Mouse (Mus musculus) erythroid progenitor cell, adult 5-6 weeks (primary cell): ENCODE results near the gene Lsm14b. TPM values are rescaled to one million over a fixed set of nuclear protein-coding genes. Genes with fewer than 3 reads are reported as not detected.

ENCODE experiments used
- ATAC-seq: replicated peaks from 2 replicates; pipeline ENCODE4 v1.8.0; 2016; ENCODE audit warnings: moderate number of reproducible peaks, mild to moderate bottlenecking, moderate TSS enrichment, inconsistent platforms; ENCODE audit not compliant: poor library complexity, low FRiP score, severe bottlenecking
- total RNA-seq, 2 experiments: library from RNA; stranded (forward) in 1 of 2; stranded (reverse) in 1 of 2; fragments of 150-400 nt in 1 of 2; fragments of 186-747, 209-891 nt in 1 of 2; gene quantifications; 2 replicates each; pipeline versions ENCODE4 v1.2.3 to v1.2.4; 2015 to 2017; ENCODE audit warnings: low replicate concordance in 2 of 2

The Lsm14b gene
- total RNA-seq, 2 experiments from 2014 or later: 5.7 to 7.1 TPM

DNA sequence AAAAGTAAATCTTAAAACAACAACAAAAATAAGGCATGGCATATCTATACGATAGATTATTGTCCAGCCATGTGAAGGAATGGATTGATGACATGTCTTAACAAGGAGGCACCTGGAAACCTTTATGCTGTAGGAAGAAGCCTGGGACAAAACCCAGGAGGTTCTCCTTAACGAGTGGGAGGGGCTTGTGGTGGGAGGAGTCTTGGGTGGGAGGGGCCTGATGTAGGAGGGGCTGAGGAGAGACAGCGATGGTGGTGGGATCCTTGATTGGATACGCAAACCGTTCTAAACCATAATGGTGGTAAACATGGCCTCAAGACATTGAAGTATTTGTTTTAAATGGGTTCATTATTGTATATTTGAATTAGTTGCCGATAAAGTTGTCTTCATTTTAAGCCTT, 13.4 kb upstream of the Lsm14b start:
- ATAC-seq: no peak

- no peak for ATAC-seq
These were observed 11.1 kb upstream of the Lsm14b start for GRCm38 (mm10) chr2:180013686-180014085.

GRCm38 (mm10) chr2:180017632-180018031, 7.2 kb upstream of the Lsm14b start:
- no peak for ATAC-seq

DNA sequence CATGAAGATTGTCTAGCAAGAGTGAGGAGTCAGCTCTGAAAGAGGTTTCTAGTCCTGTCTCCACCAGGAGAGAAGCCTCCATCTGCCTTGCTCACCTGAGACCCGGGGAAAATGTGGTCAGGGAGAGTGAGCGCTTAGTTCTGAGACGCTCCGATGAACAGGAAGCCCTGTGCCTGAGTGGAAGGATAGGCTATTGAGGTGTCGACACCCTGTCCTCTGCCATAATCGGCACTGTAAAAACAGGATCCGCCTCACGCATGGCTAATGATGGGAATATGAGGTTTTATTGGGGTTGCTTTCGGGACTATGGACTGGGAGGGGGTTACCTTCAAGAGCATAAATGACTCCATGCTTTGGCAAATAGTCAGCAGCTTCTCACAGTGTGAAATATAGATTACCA, 6.2 kb upstream of the Lsm14b start:
- no peak for ATAC-seq

DNA sequence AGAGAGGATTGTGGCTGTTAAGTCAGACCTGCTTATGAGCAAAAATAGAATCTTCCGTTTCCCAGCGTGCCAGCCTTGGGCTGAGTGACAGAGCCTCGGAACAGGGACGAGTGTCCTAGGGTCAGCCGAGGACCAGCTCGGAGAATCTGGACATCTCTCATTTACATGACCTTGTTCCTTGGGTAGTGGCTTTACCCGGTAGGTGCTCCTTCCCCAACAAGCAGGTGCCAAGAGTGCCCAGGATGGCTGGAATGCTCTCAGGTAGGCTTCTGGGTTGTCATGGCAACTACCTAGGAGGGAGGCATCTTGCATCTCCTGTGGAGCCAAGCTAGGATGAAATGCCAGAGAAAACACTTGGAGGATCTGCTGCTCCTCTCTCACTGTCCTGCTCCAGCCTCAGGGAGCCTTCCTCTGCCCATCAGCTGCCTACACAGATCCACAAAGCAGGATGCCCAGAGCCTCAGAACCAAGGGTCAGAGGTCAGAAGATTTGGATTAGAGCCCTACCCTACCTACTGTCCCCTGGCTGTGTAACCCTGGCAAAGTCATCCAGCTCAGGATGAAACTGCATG, 4.6 kb upstream of the Lsm14b start:
- no peak for ATAC-seq

DNA sequence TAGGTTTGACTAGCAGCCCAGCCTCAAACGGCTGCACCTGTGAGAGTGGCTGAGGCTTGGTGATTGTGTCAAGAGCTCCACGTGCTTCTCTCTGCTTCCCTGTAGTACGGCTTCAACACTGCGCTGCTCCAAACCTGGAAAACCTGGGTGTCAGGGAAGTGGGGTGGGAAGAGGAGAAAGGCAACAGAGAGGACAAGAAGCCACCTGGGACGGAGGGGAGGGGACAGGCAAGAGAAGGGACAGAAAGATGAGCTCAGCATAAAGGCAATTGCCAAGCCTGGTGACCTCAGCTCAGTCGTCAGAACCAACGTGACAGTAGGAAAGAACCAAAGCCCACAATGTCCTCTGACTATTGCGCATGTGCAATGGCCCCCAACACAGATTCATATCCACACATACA, 3.9 kb upstream of the Lsm14b start:
- no peak for ATAC-seq

GRCm38 (mm10) chr2:180022751-180023150, 2.0 kb upstream of the Lsm14b start:
- no peak for ATAC-seq

DNA sequence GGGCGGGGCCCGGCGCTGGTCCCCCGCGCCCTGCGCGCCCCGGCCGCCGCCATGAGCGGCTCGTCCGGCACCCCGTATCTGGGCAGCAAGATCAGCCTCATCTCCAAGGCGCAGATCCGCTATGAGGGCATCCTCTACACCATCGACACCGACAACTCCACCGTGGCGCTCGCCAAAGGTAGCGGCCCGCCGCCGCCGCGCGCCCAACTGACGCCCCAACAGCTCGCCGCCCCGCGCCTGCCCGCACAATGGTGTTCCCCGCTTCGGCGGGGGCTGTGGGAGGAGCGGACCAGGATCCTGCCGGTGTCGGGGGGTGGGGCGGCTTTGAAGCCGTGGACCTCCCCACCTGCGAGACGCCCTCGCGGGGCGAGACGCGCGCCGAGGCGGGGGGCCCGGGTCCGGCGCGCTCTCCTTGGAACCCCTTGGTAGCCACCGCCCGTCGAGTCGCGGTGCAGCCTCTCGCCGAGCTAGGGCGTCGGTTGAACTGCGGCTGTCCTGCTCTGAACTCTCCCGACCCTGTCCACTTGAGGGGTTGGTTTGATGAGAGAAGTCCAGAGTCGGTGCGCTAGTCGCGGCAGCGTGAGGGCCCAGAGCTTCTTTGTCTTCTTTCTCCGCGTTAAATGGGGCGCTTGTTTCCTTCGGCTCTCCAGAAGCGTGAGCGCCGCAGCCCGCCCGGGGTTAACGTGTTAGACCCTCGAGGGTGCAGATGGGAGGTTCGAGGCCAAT, 511 bp downstream of the Lsm14b start:
- peak; percentile 12; the same call in 1 of the 2 replicates for ATAC-seq

GRCm38 (mm10) chr2:180025861-180026200, 1.0 kb downstream of the Lsm14b start:
- no peak for ATAC-seq

GRCm38 (mm10) chr2:180027768-180028167, 3.0 kb downstream of the Lsm14b start:
- no peak for ATAC-seq

DNA sequence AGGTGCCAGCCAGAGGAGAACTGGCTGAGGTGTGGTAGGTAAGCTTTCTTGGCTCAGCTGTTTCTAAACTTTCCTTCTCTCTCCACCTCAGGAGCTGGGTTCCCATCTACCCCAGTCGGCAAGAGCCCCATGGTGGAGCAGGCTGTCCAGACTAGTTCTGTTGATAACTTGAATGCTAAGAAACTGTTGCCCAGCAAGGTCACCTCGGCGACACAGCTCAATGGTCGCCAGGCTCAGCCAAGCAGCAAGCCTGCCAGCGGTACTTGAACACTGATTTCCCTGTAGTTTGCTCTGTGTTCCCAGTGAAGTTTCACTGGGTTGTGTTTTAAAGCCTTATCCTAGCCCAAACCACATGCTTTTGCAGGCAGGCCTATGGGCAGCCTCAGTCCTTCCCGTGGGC, 6.5 kb downstream of the Lsm14b start:
- ATAC-seq: no peak

DNA sequence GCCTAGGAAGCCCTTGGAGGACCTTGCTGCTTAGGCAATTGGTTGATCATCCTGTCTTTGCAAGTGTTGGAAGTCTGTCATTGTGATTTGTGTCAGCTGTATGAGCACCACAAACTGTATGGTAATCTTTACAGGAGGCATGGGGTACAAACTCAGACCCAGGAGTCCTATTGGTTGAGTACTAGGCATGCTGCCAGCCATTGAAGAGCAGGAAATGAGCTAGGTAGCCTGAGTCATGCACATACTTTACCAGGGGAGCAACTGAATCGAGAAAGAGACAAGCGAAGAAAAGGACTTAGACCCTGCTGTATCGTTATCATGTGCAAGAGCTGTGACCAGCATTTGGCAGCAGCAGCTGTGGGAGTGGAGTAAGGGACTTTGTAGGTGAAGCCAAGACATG, 8.1 kb downstream of the Lsm14b start:
- ATAC-seq: no peak

DNA sequence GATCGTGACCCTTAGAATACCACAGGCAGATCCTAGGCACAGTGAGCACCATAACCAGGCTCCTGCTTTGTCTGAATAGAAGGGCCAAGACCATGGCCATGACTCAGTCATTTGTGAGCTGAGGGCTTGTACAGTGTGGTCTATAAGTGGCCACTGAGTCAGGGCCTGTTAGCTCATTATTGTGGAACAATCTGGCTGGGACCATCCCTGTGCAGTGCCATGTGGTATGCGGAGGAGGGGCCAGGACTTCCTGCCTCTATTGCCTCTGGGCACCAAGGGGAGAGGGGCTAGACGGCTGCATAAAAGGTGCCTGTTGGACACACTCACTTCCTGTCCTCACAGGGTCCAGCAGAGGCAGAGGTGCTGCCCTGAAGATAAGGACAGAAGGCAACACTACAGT, 9.2 kb downstream of the Lsm14b start:
- ATAC-seq: no peak

GRCm38 (mm10) chr2:180034753-180035152, 10.0 kb downstream of the Lsm14b start:
- ATAC-seq: no peak

DNA sequence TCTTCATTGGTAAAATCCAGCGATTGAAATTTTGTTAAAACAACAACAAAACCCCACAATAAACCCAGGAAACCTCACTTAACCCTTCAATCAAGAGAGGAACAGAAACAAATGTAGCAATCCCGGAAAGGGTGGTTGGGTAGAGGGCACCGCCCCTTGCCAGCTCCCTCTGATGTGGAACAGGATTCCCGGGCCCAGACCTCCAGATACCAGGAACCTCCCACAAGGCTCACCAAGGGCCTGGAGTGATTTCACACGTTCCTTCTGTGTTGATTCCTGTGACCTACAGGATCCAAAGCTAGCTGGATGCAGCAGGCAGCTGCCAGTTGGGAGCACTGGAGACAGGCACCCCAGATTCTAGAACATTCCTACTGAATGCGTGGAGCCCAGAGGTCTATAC, 15.6 kb downstream of the Lsm14b start:
- no peak for ATAC-seq

DNA sequence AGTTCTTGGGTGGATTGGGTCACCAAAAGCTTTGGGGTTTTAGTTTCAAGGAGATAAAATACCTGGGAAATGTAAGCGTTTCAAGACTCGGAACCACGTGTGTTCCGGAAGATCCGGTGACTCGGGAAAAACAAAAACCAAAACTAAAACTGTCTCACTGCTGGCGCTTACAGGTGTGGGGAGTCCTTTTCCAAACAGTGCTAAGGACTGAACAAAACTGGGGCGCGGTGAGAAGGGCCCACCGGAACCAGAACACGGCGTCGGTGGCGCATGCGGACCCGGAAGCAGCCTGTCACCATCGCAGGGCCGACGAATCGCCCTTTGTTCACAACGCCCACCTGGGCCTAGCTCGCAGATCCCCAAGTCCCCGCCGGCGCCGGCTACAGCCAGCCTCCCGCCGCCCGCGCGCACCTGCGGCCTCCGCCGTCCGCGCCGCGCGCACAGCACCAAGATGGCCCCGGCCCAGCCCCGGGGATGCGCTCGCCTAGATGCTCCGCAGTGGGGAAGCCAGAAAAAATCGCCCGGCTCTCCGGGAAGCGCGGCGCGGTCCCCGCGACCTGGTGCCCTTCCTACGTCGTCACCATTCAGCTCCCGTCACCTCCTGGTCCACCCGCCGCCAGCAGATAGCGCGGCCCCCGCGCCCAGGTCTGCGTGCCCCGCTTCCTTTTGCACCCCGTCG, 16.9 kb downstream of the Lsm14b start:
- peak; percentile 11; the same call in 1 of the 2 replicates for ATAC-seq

DNA sequence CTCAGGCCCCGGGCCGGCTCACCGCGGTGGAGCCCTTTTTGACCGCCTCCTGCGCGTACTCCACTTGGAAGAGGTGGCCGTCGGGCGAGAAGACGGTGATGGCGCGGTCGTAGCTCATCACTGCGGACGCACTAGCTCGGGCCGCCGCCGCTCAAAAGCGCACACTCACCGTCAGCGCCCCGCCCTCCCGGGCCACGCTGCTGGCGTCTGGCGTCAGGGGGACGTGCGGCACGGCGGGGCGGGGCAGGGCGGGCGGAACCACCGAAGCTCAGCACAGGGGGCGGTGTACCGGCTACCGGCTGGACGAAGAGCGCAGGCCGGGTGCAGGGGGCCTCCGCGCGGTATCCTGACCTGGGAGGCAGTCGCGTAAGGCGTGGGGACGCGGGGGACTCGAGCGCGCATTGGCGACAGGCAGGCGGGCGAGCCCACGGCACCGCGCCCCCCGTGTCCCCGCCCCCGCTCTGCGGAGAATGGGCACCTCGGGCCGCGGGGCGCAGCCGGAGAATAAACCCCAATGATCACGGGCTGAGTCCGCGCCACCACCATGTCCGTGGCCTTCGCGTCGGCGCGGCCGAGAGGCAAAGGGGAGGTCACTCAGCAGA, 17.6 kb downstream of the Lsm14b start, which contains the start of the genes Psma7 and Ss18l1:
Psma7 (minus strand) TSS at position 178 of the 602 bp plus-strand sequence.
Ss18l1 (plus strand) TSS at position 254 of the 602 bp plus-strand sequence.
- peak; percentile 90 for ATAC-seq

GRCm38 (mm10) chr2:180042858-180043515, 18.2 kb downstream of the Lsm14b start:
- no peak for ATAC-seq

DNA sequence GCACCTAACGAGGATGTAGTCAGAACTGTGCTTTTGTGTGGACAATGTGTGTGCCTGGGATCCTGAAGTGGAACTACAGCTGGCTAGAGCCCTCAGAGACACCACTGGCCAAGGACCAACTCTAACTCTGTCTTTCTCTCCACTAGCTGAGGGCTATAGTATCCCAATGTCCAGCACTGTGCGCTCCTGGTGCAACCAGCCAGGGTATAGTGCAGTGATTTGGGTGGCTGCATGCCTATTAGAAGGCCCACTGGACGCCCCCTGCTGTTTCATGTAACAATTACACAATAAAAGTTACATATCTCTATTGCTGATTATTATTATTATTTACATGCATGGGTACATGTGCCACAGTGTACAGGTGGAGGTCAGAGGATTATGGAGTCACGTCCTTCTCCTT, 20.5 kb downstream of the Lsm14b start:
- no peak for ATAC-seq

DNA sequence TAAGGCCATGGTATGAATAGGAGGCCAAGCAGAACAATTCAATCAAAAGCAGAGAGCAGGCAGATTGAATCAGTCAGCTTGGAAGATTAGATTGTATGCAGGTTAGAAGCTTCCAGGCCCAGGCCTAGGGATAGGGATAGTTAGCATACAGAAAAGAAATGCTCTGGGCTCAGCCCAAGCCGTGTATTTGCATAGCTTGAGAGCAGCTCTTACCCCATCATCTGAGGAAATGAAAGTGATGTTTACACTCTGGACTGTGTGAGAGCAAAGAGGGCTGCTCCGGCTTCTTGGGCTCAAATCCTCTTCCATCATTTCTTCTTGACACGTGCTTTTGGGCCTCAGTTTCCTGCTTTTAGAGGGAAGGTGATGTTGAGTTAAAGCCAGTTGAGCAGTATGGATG, 22.8 kb downstream of the Lsm14b start:
- ATAC-seq: no peak
